Mouse (Mus musculus) liver, postnatal 0 days (tissue): Measurements from ENCODE around the gene Tnfrsf19.

Experiments used
- CTCF ChIP-seq: sonication (generic); IDR thresholded peaks from 2 replicates; pipeline ENCODE4 v1.5.1; 2016; ENCODE audit warnings: antibody characterized with exemption, low read depth
- EP300 ChIP-seq: IDR thresholded peaks from 2 replicates; pipeline ENCODE4 v1.6.1; 2016; ENCODE audit warnings: antibody characterized with exemption, low read depth, mild to moderate bottlenecking

- TF ChIP-seq EP300 (no peak), CTCF (no peak)
Measured at GRCm38 (mm10) chr14:60937481-60938039, 108.7 kb downstream of the Tnfrsf19 start.
